Mouse (Mus musculus) spleen, postnatal 4 days (tissue): ENCODE results near the gene Adamts16.

ENCODE experiments used
- DNase-seq, 2 experiments: peaks; one replicate each; pipeline ENCODE4 v3.0.0; 2022; ENCODE audit warnings: low spot score in 2 of 2

The Adamts16 gene

GRCm38 (mm10) chr13:70841421-70841904 is at the start of gene Adamts16:
TSS of gene Adamts16 (minus strand) at chr13:70841811.
- no peak for DNase-seq

- DNase-seq = no peak
Observed at GRCm38 (mm10) chr13:70887136-70887535, 45.5 kb upstream of the Adamts16 start.

GRCm38 (mm10) chr13:70885006-70885405 is 43.4 kb upstream of the Adamts16 start:
- no peak for DNase-seq

- no peak for DNase-seq
Observed at GRCm38 (mm10) chr13:70883891-70884890, 42.6 kb upstream of the Adamts16 start.

- DNase-seq = peak in 1 of 2 experiments; percentile 14
Observed at GRCm38 (mm10) chr13:70879971-70880370, 38.4 kb upstream of the Adamts16 start.

- DNase-seq = peak in 1 of 2 experiments; percentile 2
Observed at GRCm38 (mm10) chr13:70877550-70877913, 35.9 kb upstream of the Adamts16 start.

GRCm38 (mm10) chr13:70876648-70877549 is 35.3 kb upstream of the Adamts16 start:
- DNase-seq = peak in 1 of 2 experiments; percentile 31

GRCm38 (mm10) chr13:70875411-70875949 is 33.9 kb upstream of the Adamts16 start:
- peak in 1 of 2 experiments; percentile 16 for DNase-seq

- peak in 1 of 2 experiments; percentile 9 for DNase-seq
Observed at GRCm38 (mm10) chr13:70874741-70875140, 33.1 kb upstream of the Adamts16 start.

GRCm38 (mm10) chr13:70873851-70874250 is 32.2 kb upstream of the Adamts16 start:
- peak in 1 of 2 experiments; percentile 47 for DNase-seq

GRCm38 (mm10) chr13:70871049-70871448 is 29.4 kb upstream of the Adamts16 start:
- peak in 1 of 2 experiments; percentile 29 for DNase-seq

- DNase-seq = peak in 1 of 2 experiments; percentile 45
Observed at GRCm38 (mm10) chr13:70866971-70867625, 25.5 kb upstream of the Adamts16 start.

GRCm38 (mm10) chr13:70865867-70866266 is 24.3 kb upstream of the Adamts16 start:
- peak in 1 of 2 experiments; percentile 7 for DNase-seq

GRCm38 (mm10) chr13:70862162-70862908 is 20.7 kb upstream of the Adamts16 start:
- no peak for DNase-seq

GRCm38 (mm10) chr13:70853601-70854000 is 12.0 kb upstream of the Adamts16 start:
- no peak for DNase-seq

- no peak for DNase-seq
Observed at GRCm38 (mm10) chr13:70846933-70847332, 5.3 kb upstream of the Adamts16 start.

GRCm38 (mm10) chr13:70845526-70845925 is 3.9 kb upstream of the Adamts16 start:
- DNase-seq = no peak

GRCm38 (mm10) chr13:70842126-70842525 is 515 bp upstream of the Adamts16 start:
- no peak for DNase-seq

GRCm38 (mm10) chr13:70840161-70840560 is 1.4 kb downstream of the Adamts16 start:
- DNase-seq = no peak

- no peak for DNase-seq
Observed at GRCm38 (mm10) chr13:70837571-70837970, 4.0 kb downstream of the Adamts16 start.
